Mouse (Mus musculus): ENCODE results near the gene Cdon.

GRCm38 (mm10) chr9:35400831-35401230 lies 20.1 kb upstream of the Cdon start:
- TF ChIP-seq ZC3H11A (IDR thresholded peaks at IDR 0.05; ENCODE audit: borderline replicate concordance, low read depth, low read length) = no peak
- TF ChIP-seq HCFC1 (IDR thresholded peaks at IDR 0.05; ENCODE audit: borderline replicate concordance, insufficient read depth, low read length) = no peak
- no peak for TF ChIP-seq CHD2 (IDR thresholded peaks at IDR 0.05; ENCODE audit: low read depth, low read length)
- TF ChIP-seq ZNF384 (IDR thresholded peaks at IDR 0.05; ENCODE audit: low read depth, low read length) = no peak
- TF ChIP-seq MAFK (IDR thresholded peaks at IDR 0.05; ENCODE audit: insufficient read depth, low read depth, low read length) = no peak

Measured in ES-E14 (cell line).